Mouse (Mus musculus) kidney, postnatal 0 days (tissue): Measurements from ENCODE around the gene Perm1. TPM values are rescaled to one million over a fixed set of nuclear protein-coding genes. Genes with fewer than 3 reads are reported as not detected.
A peak's percentile ranks its signal among the peaks of the same experiment; 100 is the strongest.

Experiments used
- ATAC-seq: fragments of 200-750 bp; cut with Nextera tagmentation; replicated peaks from 2 replicates; pipeline ENCODE4 v1.8.0; 2017; ENCODE audit warnings: low read depth, moderate number of reproducible peaks, moderate TSS enrichment, moderate library complexity; ENCODE audit not compliant: low FRiP score
- DNase-seq: peaks from one replicate; pipeline ENCODE4 v3.0.0-alpha.2; 2016; ENCODE audit warnings: low spot score
- H3K27ac ChIP-seq: fragments of 300-500 bp; sonication (generic); 2 replicates; pipeline ENCODE4 v1.5.1; 2014; ENCODE audit warnings: mild to moderate bottlenecking
- H3K27me3 ChIP-seq: fragments of 300-500 bp; sonication (generic); 2 replicates; pipeline ENCODE4 v1.6.1; 2014; ENCODE audit warnings: low read length, mixed read lengths; ENCODE audit not compliant: insufficient read depth
- H3K36me3 ChIP-seq: fragments of 300-500 bp; sonication (generic); 2 replicates; pipeline ENCODE4 v1.6.1; 2014; ENCODE audit warnings: low read length, mixed read lengths; ENCODE audit not compliant: insufficient read depth
- H3K4me1 ChIP-seq: fragments of 300-500 bp; sonication (generic); replicated peaks from 2 replicates; pipeline ENCODE4 v1.6.1; 2014; ENCODE audit warnings: antibody characterized with exemption, low read length, mixed read lengths; ENCODE audit not compliant: insufficient read depth
- H3K4me2 ChIP-seq: fragments of 300-500 bp; sonication (generic); 2 replicates; pipeline ENCODE4 v1.6.1; 2014; ENCODE audit warnings: mild to moderate bottlenecking, low read length, moderate library complexity, mixed read lengths
- H3K4me3 ChIP-seq: fragments of 300-500 bp; sonication (generic); replicated peaks from 2 replicates; pipeline ENCODE4 v1.5.1; 2014; ENCODE audit warnings: low read depth, low read length
- H3K9ac ChIP-seq: fragments of 300-500 bp; sonication (generic); 2 replicates; pipeline ENCODE4 v1.6.1; 2014; ENCODE audit warnings: low read depth, low read length
- H3K9me3 ChIP-seq: fragments of 300-500 bp; sonication (generic); replicated peaks from 2 replicates; pipeline ENCODE4 v1.6.1; 2016; ENCODE audit warnings: low read length, inconsistent platforms, mixed read lengths
- CTCF ChIP-seq: IDR thresholded peaks from 2 replicates; pipeline ENCODE4 v1.5.1; 2016; ENCODE audit warnings: antibody characterized with exemption, low read depth, mild to moderate bottlenecking, moderate library complexity
- WGBS: fragments of 180-500 bp; shearing (Covaris S2); extraction: QIAGEN DNeasy Blood & Tissue Kit; methylation state at CpG from one replicate; pipeline ENCODE4 v1.1.7; 2014; 5-methylcytosine and 5-hydroxymethylcytosine counted together
- polyA plus RNA-seq: library from polyadenylated mRNA; unstranded; fragments of >200 nt; fragmentation: Nextera tagmentation; extraction: Ambion mirVana; gene quantifications from 2 replicates; pipeline ENCODE4 v1.2.1, GENCODE M21; 2015

Gene Perm1
- polyA plus RNA-seq, 1 experiment from 2014 or later, result 0.71 TPM

DNA sequence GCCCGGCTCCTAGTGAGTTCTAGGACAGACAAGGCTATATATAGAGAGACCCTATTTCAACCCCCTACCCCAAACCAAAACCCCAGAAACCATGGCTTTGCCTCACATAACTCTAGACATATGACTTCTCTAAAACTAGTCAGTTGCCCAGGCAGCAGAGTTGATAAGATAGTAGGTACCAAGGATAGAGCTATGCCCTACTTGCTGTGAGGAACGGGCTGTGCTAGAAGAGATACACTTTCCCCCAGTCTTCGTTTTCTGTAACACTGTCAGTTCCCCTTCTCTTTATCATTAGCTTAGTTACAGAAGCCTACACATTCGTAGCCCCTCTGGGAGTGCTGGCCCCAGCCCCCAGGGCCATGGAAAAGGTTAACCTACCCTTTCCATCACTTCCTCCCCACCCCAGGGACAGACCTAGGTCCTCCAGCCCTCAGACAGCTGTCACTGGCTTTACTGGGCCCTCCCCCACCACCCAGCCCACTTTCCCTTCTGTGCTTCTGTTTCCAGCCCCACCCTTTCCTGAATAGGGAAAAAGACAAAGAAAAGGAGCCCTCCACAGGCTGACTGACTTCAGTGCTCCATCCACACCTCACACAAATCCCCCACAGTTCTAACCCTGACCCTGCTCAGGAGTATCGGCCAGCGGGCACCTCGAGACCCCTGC, 31.2 kb upstream of the Perm1 start:
- H3K27ac ChIP-seq, result no peak overlapping the region
- WGBS, result 77% methylated on average over 7 of the region's 7 CpGs
- no peaks in the 10 kb centered on the region for H3K9me3 ChIP-seq
- ATAC-seq, result no peak
- H3K4me1 ChIP-seq, result peaks cover 19% of the 10 kb centered on the region
- peaks cover 19% of the 10 kb centered on the region; the same call in 1 of the 2 replicates for H3K36me3 ChIP-seq
- no peak overlapping the region for H3K9ac ChIP-seq
- H3K4me3 ChIP-seq, result no peak overlapping the region
- TF ChIP-seq CTCF, result no peak
- no peaks in the 10 kb centered on the region for H3K27me3 ChIP-seq
- no peak for DNase-seq
- no peak overlapping the region for H3K4me2 ChIP-seq

DNA sequence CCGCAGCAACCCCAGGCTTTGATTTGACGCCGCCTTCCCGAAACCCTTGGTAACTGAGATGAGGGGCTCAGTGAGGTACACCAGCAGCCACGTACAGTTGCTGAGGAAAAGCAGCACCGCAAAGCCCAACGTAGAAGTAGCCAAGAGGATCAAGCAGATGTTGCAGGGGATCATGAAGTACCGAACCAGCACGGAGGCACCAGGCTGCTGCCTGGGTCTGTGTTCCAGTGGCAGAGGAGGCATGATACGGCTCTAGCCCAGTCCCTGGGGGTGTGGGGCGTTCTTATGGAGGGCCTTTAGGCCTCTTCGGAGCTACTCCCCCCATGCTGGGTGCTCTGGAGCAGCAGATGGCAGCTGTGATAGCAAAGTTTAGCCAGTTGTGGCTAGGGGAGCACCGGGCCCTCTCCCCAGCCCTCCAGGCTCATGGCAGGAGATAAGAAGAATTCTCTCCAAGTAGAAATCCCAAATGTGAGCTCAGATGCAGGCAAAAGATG, 30.2 kb upstream of the Perm1 start:
- H3K9me3 ChIP-seq, result no peaks in the 10 kb centered on the region
- peak overlapping the region; percentile 46; the same call in 1 of the 2 replicates for H3K4me2 ChIP-seq
- peaks cover 13% of the 10 kb centered on the region; the same call in 1 of the 2 replicates for H3K36me3 ChIP-seq
- no peak for TF ChIP-seq CTCF
- ATAC-seq (no peak), DNase-seq (no peak)
- H3K27ac ChIP-seq, result peak overlapping the region; percentile 21; the same call in 1 of the 2 replicates
- H3K27me3 ChIP-seq, result no peaks in the 10 kb centered on the region
- H3K4me1 ChIP-seq, result peaks cover 28% of the 10 kb centered on the region
- WGBS, result 76% methylated on average over 13 of the region's 13 CpGs
- no peak overlapping the region for H3K9ac ChIP-seq
- H3K4me3 ChIP-seq, result 0 out of 2 replicates have a peak overlapping the region, but pooled peaks have one; percentile 1

GRCm38 (mm10) chr4:156185950-156186850, 29.5 kb upstream of the Perm1 start:
- DNase-seq (peak; percentile 60), ATAC-seq (no peak)
- Histone ChIP-seq H3K4me2 (peak overlapping the region; percentile 46), H3K4me3 (0 out of 2 replicates have a peak overlapping the region, but pooled peaks have one; percentile 1), H3K9ac (0 out of 2 replicates have a peak overlapping the region, but pooled peaks have one; percentile 35), H3K9me3 (no peaks in the 10 kb centered on the region), H3K27me3 (no peaks in the 10 kb centered on the region), H3K4me1 (peaks cover 35% of the 10 kb centered on the region), H3K27ac (peak overlapping the region; percentile 21; the same call in 1 of the 2 replicates), H3K36me3 (peaks cover 13% of the 10 kb centered on the region; the same call in 1 of the 2 replicates)
- TF ChIP-seq CTCF, result peak; percentile 16; the same call in 1 of the 2 replicates
- WGBS, result 15% methylated on average over 31 of the region's 31 CpGs

- 66% methylated on average over 5 of the region's 5 CpGs for WGBS
- ATAC-seq, result no peak
- Histone ChIP-seq H3K27me3 (no peaks in the 10 kb centered on the region), H3K9me3 (no peaks in the 10 kb centered on the region), H3K36me3 (peaks cover 22% of the 10 kb centered on the region; the same call in 1 of the 2 replicates), H3K4me3 (no peak overlapping the region), H3K4me1 (peaks cover 54% of the 10 kb centered on the region), H3K27ac (peak overlapping the region; percentile 78), H3K4me2 (no peak overlapping the region), H3K9ac (no peak overlapping the region)
- no peak for TF ChIP-seq CTCF
- no peak for DNase-seq
These were observed 27.4 kb upstream of the Perm1 start for GRCm38 (mm10) chr4:156188162-156188810.

GRCm38 (mm10) chr4:156188811-156189323, 26.8 kb upstream of the Perm1 start:
- Histone ChIP-seq H3K27ac (peak overlapping the region; percentile 78), H3K9ac (no peak overlapping the region), H3K4me3 (no peak overlapping the region), H3K9me3 (no peaks in the 10 kb centered on the region), H3K4me1 (peaks cover 59% of the 10 kb centered on the region), H3K36me3 (peaks cover 22% of the 10 kb centered on the region; the same call in 1 of the 2 replicates), H3K27me3 (no peaks in the 10 kb centered on the region), H3K4me2 (no peak overlapping the region)
- no peak for TF ChIP-seq CTCF
- WGBS, result 26% methylated on average over 6 of the region's 6 CpGs
- DNase-seq, result peak; percentile 62
- peak; percentile 73 for ATAC-seq
